8 mouse cellular contexts compared by ENCODE assay signal in the genomic region with DNA sequence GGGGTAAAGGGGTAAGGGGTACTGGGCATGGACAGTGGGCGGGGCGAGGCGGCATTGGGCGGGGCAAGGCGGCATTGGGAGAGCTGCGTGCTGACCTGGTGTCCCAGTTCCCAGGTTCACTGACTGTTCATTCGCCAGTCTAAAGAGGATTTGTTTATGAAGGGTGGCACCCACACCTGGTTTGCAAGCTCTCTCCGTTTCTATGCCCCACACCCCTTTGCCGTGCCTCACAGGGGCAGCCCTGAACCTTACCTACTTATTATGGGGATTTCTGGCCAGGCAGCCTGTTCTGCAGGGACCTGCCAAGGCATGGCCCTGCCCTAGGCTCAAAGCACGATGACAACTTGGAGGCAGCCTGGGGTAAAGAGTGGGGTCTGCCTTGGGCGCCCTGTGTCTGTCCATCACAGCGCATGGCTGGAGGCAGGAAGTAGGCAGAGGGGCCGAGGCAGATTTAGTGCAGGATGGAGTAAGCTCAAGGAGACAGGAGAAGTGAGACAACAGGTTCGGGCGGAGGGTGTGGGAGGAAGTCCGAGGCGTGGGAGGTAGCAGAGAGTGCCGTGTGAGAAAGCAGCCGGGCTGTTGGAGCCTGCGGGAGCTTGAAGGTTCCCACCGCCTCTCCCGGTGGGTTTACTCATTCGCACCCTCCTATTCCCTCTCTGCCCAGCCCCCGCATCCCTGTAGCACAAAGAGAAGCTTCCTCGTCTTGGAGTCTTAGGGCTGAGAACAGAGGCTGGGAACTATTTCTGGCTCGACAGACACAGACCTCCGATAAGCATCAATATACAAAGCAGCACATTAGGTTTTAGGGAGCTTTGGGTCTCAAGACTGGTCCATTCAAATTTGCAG. TPM values are rescaled to one million over a fixed set of nuclear protein-coding genes. Genes with fewer than 3 reads are reported as not detected.
DNase-seq lines count a peak whose midpoint lies in the region; ATAC-seq lines count a peak whose summit lies in the region.

No protein-coding gene starts in this region.

- peaks cover 61% of the 10 kb centered on the region for H3K27me3 ChIP-seq in forebrain, embryonic 10.5 days (ENCODE audit: poor library complexity, severe bottlenecking)
- H3K27me3 ChIP-seq in hindbrain, embryonic 13.5 days: peaks cover 37% of the 10 kb centered on the region
- H3K27me3 ChIP-seq in liver, embryonic 13.5 days: peaks cover 45% of the 10 kb centered on the region

- peak overlapping the region; percentile 40 for H3K27ac ChIP-seq in forebrain, embryonic 10.5 days
- no peak overlapping the region for H3K27ac ChIP-seq in hindbrain, embryonic 13.5 days
- no peak overlapping the region for H3K27ac ChIP-seq in liver, embryonic 13.5 days

- no peaks in the 10 kb centered on the region for H3K9me3 ChIP-seq in forebrain, embryonic 10.5 days
- H3K9me3 ChIP-seq in hindbrain, embryonic 13.5 days: no peaks in the 10 kb centered on the region
- no peaks in the 10 kb centered on the region for H3K9me3 ChIP-seq in liver, embryonic 13.5 days (replicated peaks)

- H3K4me1 ChIP-seq in forebrain, embryonic 10.5 days: peaks cover 42% of the 10 kb centered on the region
- H3K4me1 ChIP-seq in hindbrain, embryonic 13.5 days (replicated peaks): peaks cover 18% of the 10 kb centered on the region
- H3K4me1 ChIP-seq in liver, embryonic 13.5 days (replicated peaks): peaks cover 32% of the 10 kb centered on the region

- peak overlapping the region; percentile 49; the same call in 1 of the 2 replicates for H3K9ac ChIP-seq in hindbrain, embryonic 13.5 days
- peak overlapping the region; percentile 13; the same call in 1 of the 2 replicates for H3K9ac ChIP-seq in liver, embryonic 13.5 days

- H3K36me3 ChIP-seq in forebrain, embryonic 10.5 days (replicated peaks): no peaks in the 10 kb centered on the region
- no peaks in the 10 kb centered on the region for H3K36me3 ChIP-seq in hindbrain, embryonic 13.5 days
- H3K36me3 ChIP-seq in liver, embryonic 13.5 days: no peaks in the 10 kb centered on the region

- 17% methylated on average over 27 of the region's 27 CpGs for WGBS in forebrain, embryonic 10.5 days
- WGBS in hindbrain, embryonic 13.5 days: 16% methylated on average over 27 of the region's 27 CpGs
- WGBS in liver, embryonic 13.5 days (ENCODE audit: insufficient replicate concordance): 8% methylated on average over 27 of the region's 27 CpGs

- DNase-seq in layer of hippocampus, adult 8-10 months (ENCODE audit: low spot score in 2 of 2): peak; percentile 28 to 30
- DNase-seq in layer of hippocampus, adult 9-10 months (ENCODE audit: low spot score): no peak
- DNase-seq in forebrain, embryonic 10.5 days (ENCODE audit: extremely low spot score, low spot score): no peak
- DNase-seq in liver, embryonic 13.5 days: no peak
- DNase-seq in naive thymus-derived CD4-positive, alpha-beta T cell, adult 2 months (ENCODE audit: low read depth): peak; percentile 61
- peak; percentile 59 for DNase-seq in thymus, postnatal 4 days
- DNase-seq in spleen, adult 12 weeks (ENCODE audit: low spot score): no peak

- H3K4me2 ChIP-seq in hindbrain, embryonic 13.5 days: peak overlapping the region; percentile 42
- H3K4me2 ChIP-seq in liver, embryonic 13.5 days: peak overlapping the region; percentile 52

- H3K4me3 ChIP-seq in forebrain, embryonic 10.5 days: peak overlapping the region; percentile 37
- peak overlapping the region; percentile 15 for H3K4me3 ChIP-seq in hindbrain, embryonic 13.5 days
- H3K4me3 ChIP-seq in liver, embryonic 13.5 days (replicated peaks): peak overlapping the region; percentile 24

- no peak for ATAC-seq in hindbrain, embryonic 13.5 days (ENCODE audit: low FRiP score)
- no peak for ATAC-seq in liver, embryonic 13.5 days (ENCODE audit: low read depth)

RNA-seq across cellular contexts. Expression of a gene that starts 14.4 kb away (rescaled TPM):
- 1 to 10 TPM; 1.5 to 4.1 (median 2.9) TPM for total RNA-seq in layer of hippocampus, adult 8-10 months (2022)
- polyA plus RNA-seq in forebrain, embryonic 10.5 days (2016; fragmentation: Nextera tagmentation; extraction: Ambion mirVana): 0.55 and 1.3 TPM in 2 replicates
- polyA plus RNA-seq in hindbrain, embryonic 13.5 days (2015; fragmentation: Nextera tagmentation; extraction: Ambion mirVana): 5.6 and 6.0 TPM in 2 replicates
- 9.7 and 12.3 TPM in 2 replicates for polyA plus RNA-seq in liver, embryonic 13.5 days (2015; fragmentation: Nextera tagmentation; extraction: Ambion mirVana)

RNA-seq across cellular contexts. Expression of a gene that starts 24.8 kb away (rescaled TPM):
- total RNA-seq in layer of hippocampus, adult 8-10 months (2022): 1 to 10 TPM; 1.0 to 2.0 (median 1.0) TPM
- 3.1 and 3.7 TPM in 2 replicates for polyA plus RNA-seq in forebrain, embryonic 10.5 days (2016; fragmentation: Nextera tagmentation; extraction: Ambion mirVana)
- 0.65 and 0.84 TPM in 2 replicates for polyA plus RNA-seq in hindbrain, embryonic 13.5 days (2015; fragmentation: Nextera tagmentation; extraction: Ambion mirVana)
- polyA plus RNA-seq in liver, embryonic 13.5 days (2015; fragmentation: Nextera tagmentation; extraction: Ambion mirVana): 0.16 and 0.68 TPM in 2 replicates

RNA-seq across cellular contexts. Expression of a gene that starts 27.7 kb away (rescaled TPM):
- total RNA-seq in layer of hippocampus, adult 8-10 months (2022): 10 to 100 TPM; 12.4 to 15.9 (median 15.0) TPM
- 20.2 and 21.4 TPM in 2 replicates for polyA plus RNA-seq in forebrain, embryonic 10.5 days (2016; fragmentation: Nextera tagmentation; extraction: Ambion mirVana)
- 19.6 and 20.6 TPM in 2 replicates for polyA plus RNA-seq in hindbrain, embryonic 13.5 days (2015; fragmentation: Nextera tagmentation; extraction: Ambion mirVana)
- polyA plus RNA-seq in liver, embryonic 13.5 days (2015; fragmentation: Nextera tagmentation; extraction: Ambion mirVana): 5.7 and 7.1 TPM in 2 replicates

RNA-seq across cellular contexts. Expression of a gene that starts 42.6 kb away (rescaled TPM):
- 1 to 10 TPM; 2.7 to 6.2 (median 3.1) TPM for total RNA-seq in layer of hippocampus, adult 8-10 months (2022)
- 0.45 TPM in 1 of 2 replicates, not detected in the other for polyA plus RNA-seq in forebrain, embryonic 10.5 days (2016; fragmentation: Nextera tagmentation; extraction: Ambion mirVana)
- 12.1 and 16.2 TPM in 2 replicates for polyA plus RNA-seq in hindbrain, embryonic 13.5 days (2015; fragmentation: Nextera tagmentation; extraction: Ambion mirVana)
- 4.3 and 19.2 TPM in 2 replicates for polyA plus RNA-seq in liver, embryonic 13.5 days (2015; fragmentation: Nextera tagmentation; extraction: Ambion mirVana)

Comparison
In these comparisons a context has a peak if more than half of its experiments do, and no peak if none do; other contexts are left out.
1. DNase-seq: peak in layer of hippocampus, adult 8-10 months (2 of 2), naive thymus-derived CD4-positive, alpha-beta T cell, adult 2 months (single experiment) and thymus, postnatal 4 days (single experiment); none in layer of hippocampus, adult 9-10 months (single experiment), forebrain, embryonic 10.5 days (single experiment), liver, embryonic 13.5 days (single experiment) and spleen, adult 12 weeks (single experiment).
2. Peak in every context shown above with its lines, with median percentiles within 50 percentile points of each other: H3K4me3 ChIP-seq.